Mouse (Mus musculus) thymus, adult 2 months (tissue): ENCODE measurements around the gene Cycs.

Experiments used
- CTCF ChIP-seq: fragments of 200-500 bp; IDR thresholded peaks from 2 replicates; pipeline ENCODE4 v1.5.1; 2012; ENCODE audit warnings: mild to moderate bottlenecking, control low read depth, low read length, moderate library complexity, borderline replicate concordance; ENCODE audit not compliant: control insufficient read depth, poor library complexity, insufficient read depth; ENCODE audit errors: extremely low read depth
- POLR2A ChIP-seq: fragments of 200-500 bp; IDR thresholded peaks from 2 replicates; pipeline ENCODE4 v1.6.1; 2012; ENCODE audit warnings: mild to moderate bottlenecking, low read length, control low read depth, moderate library complexity; ENCODE audit not compliant: control insufficient read depth, poor library complexity, insufficient read depth; ENCODE audit errors: extremely low read depth

DNA sequence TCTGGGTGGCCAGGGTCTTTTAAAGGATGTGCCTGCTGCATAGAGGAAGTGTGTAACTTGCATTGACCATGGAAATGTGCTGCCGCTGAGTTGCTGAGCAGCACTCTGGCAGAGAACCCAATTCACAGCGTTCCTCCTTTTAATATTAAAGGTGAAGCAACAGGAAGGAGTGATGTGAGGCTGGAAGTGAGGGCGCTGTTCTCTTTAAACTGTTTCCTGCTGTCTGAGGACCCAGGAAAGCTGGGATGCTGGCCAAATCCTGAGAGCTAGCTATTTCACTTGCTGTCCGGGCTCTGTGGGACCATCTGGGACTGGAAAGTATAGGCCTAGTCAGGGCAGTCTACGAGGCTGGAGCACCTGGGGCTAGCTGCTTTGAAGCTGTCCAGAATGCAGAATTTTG lies 32.2 kb upstream of the Cycs start:
- TF ChIP-seq POLR2A (no peak), CTCF (no peak)
